Mouse (Mus musculus) right cerebral cortex, postnatal 4 days (tissue): ENCODE results near the gene Zfp618.
A peak's percentile ranks its signal among the peaks of the same experiment; 100 is the strongest.

Experiments
- DNase-seq: peaks from one replicate; pipeline ENCODE4 v3.0.0-alpha.2; 2022

The Zfp618 gene

GRCm38 (mm10) chr4:62999916-63000315 lies 34.5 kb downstream of the Zfp618 start:
- no peak for DNase-seq

DNA sequence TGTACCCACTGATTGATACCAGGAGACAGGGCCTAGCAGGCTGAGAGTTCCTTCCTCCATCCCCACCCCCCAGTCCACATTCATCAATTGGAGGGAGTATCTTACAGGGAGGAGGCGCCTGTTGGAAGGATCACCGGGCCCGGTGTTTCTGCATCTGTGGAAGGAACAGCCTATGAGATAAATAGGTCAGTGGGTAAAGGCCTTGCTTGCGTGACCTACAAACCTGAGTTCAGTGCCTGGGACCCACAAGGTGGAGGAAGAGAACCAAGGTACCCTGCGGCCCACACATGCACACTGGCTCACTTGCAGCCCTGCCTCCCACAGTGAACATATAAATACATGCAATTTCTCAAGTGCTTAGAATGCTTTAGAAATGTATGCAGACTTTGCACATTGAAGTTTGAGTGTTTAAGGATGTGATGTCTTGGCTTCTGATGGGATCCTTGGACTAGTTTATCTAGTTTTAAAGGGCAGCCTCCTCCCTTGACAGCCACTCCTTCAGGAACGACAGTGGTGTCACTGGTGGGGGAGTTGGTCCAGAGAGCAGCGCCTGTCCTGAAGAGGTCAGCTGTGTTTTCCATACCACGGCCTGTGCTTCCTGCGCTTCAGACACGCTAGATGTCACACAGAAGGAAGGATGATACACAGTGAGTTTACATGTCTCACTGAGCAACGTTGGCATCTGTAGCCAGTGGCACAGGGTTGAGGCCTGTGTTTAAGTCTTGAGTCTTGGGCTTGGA lies 35.1 kb downstream of the Zfp618 start:
- DNase-seq, result no peak

DNA sequence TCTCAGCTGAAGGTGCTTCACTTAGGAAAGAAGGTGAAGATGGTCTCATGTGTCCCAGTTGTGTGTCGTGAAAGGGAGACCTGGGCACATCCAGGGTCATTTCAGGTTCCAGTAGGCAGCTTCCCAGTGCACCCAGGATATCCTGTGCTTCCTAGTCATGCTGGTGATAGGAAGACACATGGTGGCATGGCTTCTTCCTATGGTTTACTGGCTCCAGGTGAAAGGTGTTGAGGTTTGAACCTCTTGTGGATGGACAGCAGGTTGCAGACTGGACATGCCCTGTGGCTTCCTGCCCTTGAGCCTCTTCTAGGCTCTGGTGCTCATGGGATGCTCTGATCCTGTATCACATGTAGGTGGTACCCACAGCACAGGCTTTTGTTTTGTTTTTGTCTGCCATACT lies 37.0 kb downstream of the Zfp618 start:
- DNase-seq, result no peak

GRCm38 (mm10) chr4:63004519-63004918 lies 39.1 kb downstream of the Zfp618 start:
- no peak for DNase-seq

GRCm38 (mm10) chr4:63005446-63006185 lies 40.2 kb downstream of the Zfp618 start:
- no peak for DNase-seq

GRCm38 (mm10) chr4:63006198-63007155 lies 41.1 kb downstream of the Zfp618 start:
- no peak for DNase-seq

DNA sequence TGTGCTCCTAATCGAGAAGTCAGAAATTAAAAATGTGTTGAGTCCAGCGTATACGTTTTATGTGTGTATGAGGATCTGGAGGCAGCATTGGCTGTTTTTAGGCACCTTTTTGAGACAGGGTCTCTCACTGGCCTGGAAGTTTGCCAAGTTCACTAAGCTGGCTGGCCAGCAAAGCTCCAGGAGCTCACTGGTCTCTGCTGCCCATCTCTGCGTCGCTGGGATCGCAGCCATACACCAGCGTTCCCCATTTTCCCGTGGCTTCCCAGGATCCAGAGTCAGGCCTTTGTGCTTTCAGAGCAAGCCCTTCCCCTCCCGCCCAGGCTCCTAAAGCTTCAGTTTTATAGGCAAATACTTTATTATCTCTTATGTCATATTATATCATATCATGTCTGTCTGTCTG lies 42.8 kb downstream of the Zfp618 start:
- DNase-seq, result no peak

DNA sequence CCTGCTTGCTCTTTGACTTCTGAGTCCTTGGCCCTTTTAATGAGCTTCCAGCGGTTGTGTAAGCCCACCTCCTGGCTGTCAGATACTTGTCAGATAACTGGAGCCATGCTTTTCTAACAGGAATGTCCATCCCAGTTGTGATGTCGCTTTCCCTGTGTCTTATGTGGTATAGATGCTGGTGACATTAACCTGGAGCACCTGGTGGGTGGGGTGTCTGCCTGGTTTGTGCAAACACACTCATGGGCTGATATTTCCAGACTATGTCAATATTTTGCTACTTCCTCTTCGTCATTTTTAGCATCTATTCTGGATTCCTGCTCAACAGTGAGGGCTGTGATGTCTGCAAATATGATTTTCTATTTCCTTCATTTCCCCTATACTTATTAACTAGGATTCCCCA lies 43.4 kb downstream of the Zfp618 start:
- no peak for DNase-seq

- DNase-seq, result peak; percentile 39
Measured at GRCm38 (mm10) chr4:63009821-63010220, 44.4 kb downstream of the Zfp618 start.

- peak; percentile 48 for DNase-seq
Measured at GRCm38 (mm10) chr4:63010226-63010625, 44.9 kb downstream of the Zfp618 start.

DNA sequence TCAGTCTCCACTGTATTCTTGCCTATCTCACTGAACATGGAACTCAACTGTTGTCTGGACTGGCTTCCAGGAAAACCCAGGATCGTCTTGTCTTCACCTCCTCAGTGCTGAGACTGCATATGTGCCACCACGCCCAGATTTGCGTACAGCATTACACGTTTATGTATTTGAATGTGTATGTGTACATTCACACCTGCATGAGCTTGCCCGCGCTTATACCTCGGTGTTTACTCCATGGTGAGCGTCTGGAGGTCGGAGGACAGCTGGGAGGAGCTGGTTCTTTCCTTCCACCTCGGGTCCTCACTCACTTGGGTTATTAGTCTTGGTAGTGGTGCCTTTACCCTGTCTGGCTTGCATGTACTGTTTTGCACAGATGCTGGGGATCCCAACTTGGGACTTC lies 53.2 kb downstream of the Zfp618 start:
- no peak for DNase-seq

- DNase-seq, result no peak
Measured at GRCm38 (mm10) chr4:63019428-63019858, 54.1 kb downstream of the Zfp618 start.

GRCm38 (mm10) chr4:63021034-63021700 lies 55.8 kb downstream of the Zfp618 start:
- peak; percentile 4 for DNase-seq

GRCm38 (mm10) chr4:63023465-63023864 lies 58.1 kb downstream of the Zfp618 start:
- DNase-seq, result no peak

DNA sequence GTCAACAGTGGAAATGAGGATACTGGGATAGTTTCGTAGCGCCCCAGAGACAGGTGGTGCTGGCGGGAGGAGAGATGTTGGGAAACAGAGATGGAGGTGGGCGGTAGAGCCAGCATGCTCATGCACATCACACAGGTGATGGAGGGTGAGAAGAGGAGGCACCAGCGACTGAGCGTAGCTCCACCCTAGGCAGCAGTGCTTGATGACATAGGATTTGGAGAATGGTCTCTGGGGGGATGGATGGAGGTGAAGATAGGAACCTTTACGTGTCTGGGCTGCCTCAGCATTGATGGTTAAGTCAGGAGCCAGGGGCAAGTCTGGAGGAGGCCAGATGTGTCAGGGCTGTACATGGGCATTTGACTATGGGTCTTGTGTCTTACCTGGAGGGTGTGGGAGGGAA lies 58.7 kb downstream of the Zfp618 start:
- DNase-seq, result no peak

GRCm38 (mm10) chr4:63024734-63025256 lies 59.4 kb downstream of the Zfp618 start:
- no peak for DNase-seq

DNA sequence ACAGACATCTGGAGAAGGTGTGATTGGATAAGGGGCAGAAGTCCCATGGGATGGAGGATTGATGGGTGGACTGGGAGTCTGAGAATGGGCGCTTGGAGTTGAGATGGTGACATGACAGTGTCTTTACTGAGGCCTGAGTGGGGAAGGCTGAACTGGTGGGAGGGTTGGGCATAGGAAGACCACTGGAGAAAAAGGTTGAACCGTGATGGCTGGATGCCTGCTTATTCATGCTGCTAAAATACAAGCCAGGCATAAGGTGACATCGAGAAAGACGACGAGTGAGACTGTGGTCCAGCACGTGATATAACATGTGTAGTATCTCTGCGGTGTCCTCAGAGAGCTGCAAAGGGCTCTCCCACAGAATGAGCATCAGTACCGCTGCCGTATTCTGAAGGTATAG lies 59.9 kb downstream of the Zfp618 start:
- DNase-seq, result no peak

DNA sequence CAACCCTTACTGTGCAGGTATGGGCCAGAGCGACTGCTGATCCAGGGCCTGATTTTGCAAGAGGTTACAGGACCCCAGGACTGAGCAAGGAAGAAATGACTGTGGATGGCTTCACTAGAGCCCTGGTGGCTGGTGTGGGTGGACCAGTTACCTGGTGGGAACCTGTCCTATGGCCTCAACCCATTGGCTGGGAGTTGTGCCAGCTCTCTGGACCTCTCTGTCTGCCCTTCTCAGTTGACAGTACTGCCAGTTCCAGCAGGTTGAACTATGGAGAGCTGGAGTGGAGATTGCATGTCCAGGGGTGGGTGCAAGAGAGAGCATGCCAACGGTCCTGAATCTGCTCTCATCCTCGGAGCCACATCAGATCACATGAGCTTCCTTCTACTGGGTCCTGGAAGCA lies 60.9 kb downstream of the Zfp618 start:
- no peak for DNase-seq

- no peak for DNase-seq
Measured at GRCm38 (mm10) chr4:63027451-63027850, 62.1 kb downstream of the Zfp618 start.

- no peak for DNase-seq
Measured at GRCm38 (mm10) chr4:63030157-63030556, 64.8 kb downstream of the Zfp618 start.

- no peak for DNase-seq
Measured at GRCm38 (mm10) chr4:63031240-63031639, 65.9 kb downstream of the Zfp618 start.

DNA sequence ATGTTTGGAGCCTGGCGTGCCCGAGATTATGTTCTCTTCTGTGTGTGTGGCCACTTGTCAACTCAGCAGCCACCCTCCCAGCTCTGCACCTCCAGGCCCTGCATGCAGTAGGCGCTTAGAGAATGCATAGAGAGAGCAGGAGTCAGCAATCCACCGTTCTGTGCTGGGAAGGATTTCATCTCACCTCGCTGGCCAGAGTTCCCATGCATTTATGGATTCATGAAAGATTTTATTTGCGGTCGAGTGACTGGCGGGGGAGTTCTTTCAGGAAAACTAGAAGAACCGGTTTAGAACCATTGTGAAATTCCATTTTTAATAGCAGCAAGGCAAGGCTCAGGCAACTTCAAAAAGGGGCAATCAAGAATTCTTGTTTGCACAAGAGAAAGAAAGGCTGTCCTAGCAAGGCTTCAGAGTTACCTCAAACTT lies 67.2 kb downstream of the Zfp618 start:
- no peak for DNase-seq
